Mouse (Mus musculus) gastrocnemius, postnatal 36 days (tissue): ENCODE data around the gene Rnf213. TPM values are rescaled to one million over a fixed set of nuclear protein-coding genes. Genes with fewer than 3 reads are reported as not detected.

Source experiments
- microRNA-seq, 2 experiments: library from miRNA; unstranded; fragments of <30 nt; microRNA quantifications; one replicate each; pipeline ENCODE4 v1.2.0; 2021
- total RNA-seq, 2 experiments: library from RNA; stranded (reverse); gene quantifications; 2 replicates each; pipeline ENCODE4 v1.2.3; 2021

The Rnf213 gene
- total RNA-seq, 2 experiments from 2014 or later, result 4.6 to 4.9 TPM

Small RNAs within 50 kb of the gene (microRNA-seq; reads per million reads assigned to microRNA genes)
- 0 to 1.4 reads per million in 2 experiments for gene Mir1932

Other genes with a start within 250 kb of the Rnf213 start
- 10 to 100 TPM; 19.2 to 23.2 TPM for gene Tbc1d16, start 164.6 kb upstream of the Rnf213 start, total RNA-seq
- not detected for gene Ccdc40, start 164.5 kb upstream of the Rnf213 start, total RNA-seq
- 100 to 1,000 TPM; 122 to 134 TPM for gene Gaa, start 125.2 kb upstream of the Rnf213 start, total RNA-seq
- 10 to 100 TPM; 30.0 to 35.2 TPM for gene Eif4a3, start 93.0 kb upstream of the Rnf213 start, total RNA-seq
- gene Card14, start 85.3 kb upstream of the Rnf213 start, total RNA-seq, result under 1 TPM; 0.31 to 0.62 TPM
- 1 to 10 TPM; 2.9 to 3.6 TPM for gene Sgsh, start 37.6 kb upstream of the Rnf213 start, total RNA-seq
- gene Slc26a11, start 37.5 kb upstream of the Rnf213 start, total RNA-seq, result 1 to 10 TPM; 3.0 to 3.2 TPM
- gene Endov, start 98.2 kb downstream of the Rnf213 start, total RNA-seq, result 1 to 10 TPM; 3.8 to 3.9 TPM
- gene Nptx1, start 154.7 kb downstream of the Rnf213 start, total RNA-seq, result under 1 TPM in 1 of 2 experiments, not detected in 1; 0.10 TPM
- 10 to 100 TPM; 23.6 to 25.9 TPM for gene Rptor, start 209.8 kb downstream of the Rnf213 start, total RNA-seq